Mouse (Mus musculus): Measurements from ENCODE around the gene Neurod2. TPM values are rescaled to one million over a fixed set of nuclear protein-coding genes. Genes with fewer than 3 reads are reported as not detected.

Neurod2 gene
- polyA plus RNA-seq, 1 experiment from 2014 or later, result 1.3 TPM

GRCm38 (mm10) chr11:98366290-98366689 lies 36.8 kb upstream of the Neurod2 start:
- Histone ChIP-seq H3K27me3 (no peaks in the 10 kb centered on the region), H3K4me1 (peaks cover 17% of the 10 kb centered on the region), H3K27ac (replicated peaks) (no peak overlapping the region), H3K9ac (replicated peaks) (no peak overlapping the region), H3K9me3 (no peaks in the 10 kb centered on the region), H3K36me3 (no peaks in the 10 kb centered on the region; the same call in 1 of the 2 replicates), H3K4me2 (replicated peaks) (no peak overlapping the region), H3K4me3 (no peak overlapping the region)
- WGBS, result 80% methylated on average over 10 of the region's 10 CpGs
- no peak for ATAC-seq (ENCODE audit: low FRiP score, low read depth)

- Histone ChIP-seq H3K4me1 (peaks cover 27% of the 10 kb centered on the region), H3K9ac (replicated peaks) (no peak overlapping the region), H3K27me3 (no peaks in the 10 kb centered on the region), H3K36me3 (no peaks in the 10 kb centered on the region; the same call in 1 of the 2 replicates), H3K4me3 (no peak overlapping the region), H3K4me2 (replicated peaks) (no peak overlapping the region), H3K9me3 (no peaks in the 10 kb centered on the region), H3K27ac (replicated peaks) (no peak overlapping the region)
- no peak for ATAC-seq (ENCODE audit: low FRiP score, low read depth)
- 94% methylated on average over 5 of the region's 5 CpGs for WGBS
These were observed 35.0 kb upstream of the Neurod2 start for GRCm38 (mm10) chr11:98364410-98364809.

- no peaks in the 10 kb centered on the region for H3K27me3 ChIP-seq
- H3K4me2 ChIP-seq (replicated peaks), result no peak overlapping the region
- no peak for ATAC-seq (ENCODE audit: low FRiP score, low read depth)
- no peak overlapping the region for H3K9ac ChIP-seq (replicated peaks)
- H3K36me3 ChIP-seq, result no peaks in the 10 kb centered on the region; the same call in 1 of the 2 replicates
- H3K9me3 ChIP-seq, result no peaks in the 10 kb centered on the region
- no peak overlapping the region for H3K27ac ChIP-seq (replicated peaks)
- peaks cover 33% of the 10 kb centered on the region for H3K4me1 ChIP-seq
- 86% methylated on average over 5 of the region's 5 CpGs for WGBS
- H3K4me3 ChIP-seq, result no peak overlapping the region
These were observed 34.4 kb upstream of the Neurod2 start for GRCm38 (mm10) chr11:98363817-98364216.

GRCm38 (mm10) chr11:98360866-98361521 lies 31.5 kb upstream of the Neurod2 start:
- WGBS, result 33% methylated on average over 9 of the region's 9 CpGs
- H3K9ac ChIP-seq (replicated peaks), result peak overlapping the region; percentile 31; the same call in 1 of the 2 replicates
- H3K36me3 ChIP-seq, result no peaks in the 10 kb centered on the region
- peak overlapping the region; percentile 68 for H3K27ac ChIP-seq (replicated peaks)
- H3K27me3 ChIP-seq, result peaks cover 14% of the 10 kb centered on the region
- peak overlapping the region; percentile 85 for H3K4me2 ChIP-seq (replicated peaks)
- no peak overlapping the region for H3K4me3 ChIP-seq
- peaks cover 41% of the 10 kb centered on the region for H3K4me1 ChIP-seq
- H3K9me3 ChIP-seq, result no peaks in the 10 kb centered on the region
- ATAC-seq (ENCODE audit: low FRiP score, low read depth), result no peak

DNA sequence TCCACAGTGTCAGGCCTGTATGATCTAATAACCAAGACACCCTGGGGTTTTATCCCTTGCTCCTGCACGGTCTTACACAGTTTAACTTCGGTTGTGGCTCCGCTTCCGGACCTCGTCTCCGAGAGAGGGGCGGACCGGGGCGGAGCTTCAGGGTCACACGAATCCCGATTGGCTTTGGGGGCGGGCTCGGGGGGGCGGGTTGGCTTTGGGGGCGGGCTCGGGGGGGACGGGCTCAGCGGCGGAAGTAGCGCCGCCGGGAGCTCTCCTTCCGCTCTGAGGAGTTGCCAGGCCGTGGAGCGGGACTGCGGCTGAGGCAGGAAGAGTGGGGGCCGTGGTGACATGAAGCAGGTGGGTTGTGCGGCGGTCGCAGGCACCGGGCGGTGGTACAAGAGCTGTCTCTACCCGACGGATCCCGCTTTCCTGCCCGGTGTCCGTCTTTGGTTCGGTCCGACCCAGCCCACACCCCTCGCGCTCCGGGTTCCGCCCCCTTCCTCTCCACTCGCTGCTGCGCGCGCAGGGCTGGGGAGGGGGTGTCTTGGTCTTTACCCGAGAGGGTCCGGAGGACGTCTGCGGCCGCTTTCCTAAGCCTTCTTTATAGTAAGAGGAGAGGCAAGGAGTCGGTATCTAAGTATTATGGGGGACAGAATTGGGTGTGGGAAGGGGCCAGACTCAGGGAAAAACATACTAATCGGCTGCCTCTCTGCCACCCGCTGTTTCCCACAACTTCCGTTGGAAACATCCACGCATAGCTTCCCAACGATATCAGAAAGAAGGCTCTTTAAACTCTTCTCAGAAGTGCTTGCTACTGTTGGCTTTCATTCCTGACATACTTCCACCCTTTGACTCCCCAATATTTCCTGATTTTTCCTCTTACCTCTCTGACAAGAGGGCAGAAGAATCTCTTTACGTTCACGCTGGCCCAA lies 29.0 kb upstream of the Neurod2 start, which contains the start of gene Stard3:
Stard3 (plus strand) TSS at position 208 of the 923 bp plus-strand sequence.
- Histone ChIP-seq H3K36me3 (no peaks in the 10 kb centered on the region), H3K27ac (replicated peaks) (peak within 1 kb of the TSS; percentile 81), H3K4me3 (peak within 1 kb of the TSS; percentile 67), H3K9me3 (no peaks in the 10 kb centered on the region), H3K4me1 (peaks cover 46% of the 10 kb centered on the region), H3K9ac (replicated peaks) (peak within 1 kb of the TSS; percentile 75), H3K27me3 (peaks cover 36% of the 10 kb centered on the region), H3K4me2 (replicated peaks) (peak within 1 kb of the TSS; percentile 85)
- WGBS, result under 1% methylated on average over 52 of the region's 60 CpGs
- ATAC-seq (ENCODE audit: low FRiP score, low read depth), result peak; percentile 83

GRCm38 (mm10) chr11:98357396-98358160 lies 28.1 kb upstream of the Neurod2 start:
- Histone ChIP-seq H3K4me1 (peaks cover 46% of the 10 kb centered on the region), H3K27me3 (peaks cover 44% of the 10 kb centered on the region), H3K36me3 (no peaks in the 10 kb centered on the region), H3K9me3 (no peaks in the 10 kb centered on the region), H3K27ac (replicated peaks) (peak overlapping the region; percentile 81), H3K9ac (replicated peaks) (peak overlapping the region; percentile 53), H3K4me2 (replicated peaks) (peak overlapping the region; percentile 85), H3K4me3 (peak overlapping the region; percentile 67)
- WGBS, result 9% methylated on average over 13 of the region's 13 CpGs
- no peak; the same call in 1 of the 2 replicates for ATAC-seq (ENCODE audit: low FRiP score, low read depth)

GRCm38 (mm10) chr11:98356625-98357394 lies 27.4 kb upstream of the Neurod2 start:
- peaks cover 43% of the 10 kb centered on the region for H3K4me1 ChIP-seq
- H3K36me3 ChIP-seq, result no peaks in the 10 kb centered on the region
- H3K4me2 ChIP-seq (replicated peaks), result no peak overlapping the region; the same call in 1 of the 2 replicates
- no peak for ATAC-seq (ENCODE audit: low FRiP score, low read depth)
- no peak overlapping the region for H3K9ac ChIP-seq (replicated peaks)
- H3K4me3 ChIP-seq, result no peak overlapping the region
- no peaks in the 10 kb centered on the region for H3K9me3 ChIP-seq
- WGBS, result 80% methylated on average over 7 of the region's 7 CpGs
- H3K27me3 ChIP-seq, result peaks cover 52% of the 10 kb centered on the region
- H3K27ac ChIP-seq (replicated peaks), result no peak overlapping the region

DNA sequence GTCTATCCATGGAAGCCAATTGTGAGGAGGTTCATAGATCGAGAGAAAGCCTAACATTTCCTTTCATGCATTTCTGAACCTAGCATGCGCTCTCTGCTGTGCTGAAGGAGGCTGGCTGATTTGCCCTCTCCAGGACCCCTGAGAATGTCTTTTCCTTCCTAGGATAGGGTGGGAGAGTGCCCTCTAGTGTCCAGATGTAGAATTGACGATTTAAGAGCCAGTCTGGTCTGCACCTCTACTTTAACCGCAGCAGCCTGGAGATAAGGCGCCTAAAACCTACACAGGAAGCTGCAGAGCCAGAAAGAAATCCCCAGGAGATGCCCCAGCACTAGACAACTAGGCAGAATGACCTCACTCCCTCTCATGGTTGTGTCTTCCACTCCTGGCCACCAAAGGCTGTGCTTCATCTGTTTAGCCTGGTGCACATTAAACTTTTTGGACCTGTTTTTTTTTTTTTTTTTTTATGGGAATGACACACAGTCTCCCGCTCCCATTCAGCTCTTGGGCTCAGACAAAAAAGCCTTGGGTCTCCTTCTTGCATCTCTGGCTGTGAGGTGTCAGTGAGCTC lies 26.4 kb upstream of the Neurod2 start:
- H3K4me1 ChIP-seq, result peaks cover 33% of the 10 kb centered on the region
- no peak for ATAC-seq (ENCODE audit: low FRiP score, low read depth)
- H3K4me3 ChIP-seq, result no peak overlapping the region
- no peak overlapping the region for H3K27ac ChIP-seq (replicated peaks)
- H3K9ac ChIP-seq (replicated peaks), result no peak overlapping the region
- H3K4me2 ChIP-seq (replicated peaks), result no peak overlapping the region
- WGBS, result 12% methylated on average over 6 of the region's 6 CpGs
- H3K27me3 ChIP-seq, result peaks cover 62% of the 10 kb centered on the region
- no peaks in the 10 kb centered on the region for H3K36me3 ChIP-seq
- no peaks in the 10 kb centered on the region for H3K9me3 ChIP-seq

DNA sequence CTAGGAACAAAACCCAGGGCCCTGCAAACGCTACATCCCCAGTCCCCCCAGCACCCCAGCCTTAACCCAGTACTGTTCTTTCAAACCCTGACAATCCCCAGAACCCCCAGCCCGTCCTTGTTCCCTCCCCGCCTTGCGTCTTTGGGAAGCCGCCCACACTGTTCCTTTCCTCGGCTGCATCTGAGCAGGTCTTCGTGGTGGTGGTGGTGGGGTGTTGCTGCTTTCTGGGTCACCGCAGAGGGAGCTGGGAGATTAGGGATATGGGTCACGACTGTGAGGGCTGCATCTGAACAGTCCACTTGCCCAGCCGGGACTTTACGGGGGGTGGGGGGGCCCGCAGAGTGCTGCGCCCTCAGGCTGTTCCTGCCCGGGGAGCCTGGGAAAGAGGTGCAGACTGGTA lies 25.0 kb upstream of the Neurod2 start:
- Histone ChIP-seq H3K4me2 (replicated peaks) (no peak overlapping the region), H3K27me3 (peaks cover 76% of the 10 kb centered on the region), H3K9me3 (no peaks in the 10 kb centered on the region), H3K27ac (replicated peaks) (no peak overlapping the region), H3K4me1 (peaks cover 19% of the 10 kb centered on the region), H3K36me3 (no peaks in the 10 kb centered on the region), H3K9ac (replicated peaks) (no peak overlapping the region), H3K4me3 (no peak overlapping the region)
- 64% methylated on average over 14 of the region's 14 CpGs for WGBS
- no peak for ATAC-seq (ENCODE audit: low FRiP score, low read depth)

DNA sequence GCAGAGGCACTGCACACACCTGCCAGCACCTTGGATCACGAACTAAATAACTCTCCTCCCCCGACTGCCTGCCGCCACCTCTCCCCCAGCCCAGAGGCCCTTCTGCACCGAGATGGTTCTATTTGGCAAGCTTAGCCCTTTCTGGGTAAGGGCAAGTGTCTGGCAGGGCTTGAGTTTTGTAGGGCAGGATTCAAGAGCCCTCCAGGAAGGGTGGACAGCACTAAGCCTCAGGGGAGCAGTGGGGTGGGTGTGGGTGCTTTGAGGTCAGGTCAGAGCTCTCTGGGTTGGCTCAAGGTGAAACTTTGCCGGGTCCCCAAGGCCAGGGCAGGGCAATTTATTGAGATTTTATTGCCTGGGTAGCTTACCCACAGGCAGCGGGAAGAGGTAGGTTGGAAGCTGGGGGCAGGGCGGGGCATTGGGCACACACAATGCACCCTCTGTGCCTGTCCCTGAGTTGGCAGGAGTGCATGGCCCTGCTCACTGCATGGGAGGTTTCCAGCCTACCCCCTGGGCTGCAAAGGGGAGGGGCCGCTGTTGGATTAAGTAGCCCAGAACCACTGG lies 24.3 kb upstream of the Neurod2 start:
- H3K27ac ChIP-seq (replicated peaks), result no peak overlapping the region
- no peaks in the 10 kb centered on the region for H3K9me3 ChIP-seq
- H3K4me2 ChIP-seq (replicated peaks), result no peak overlapping the region
- H3K9ac ChIP-seq (replicated peaks), result no peak overlapping the region
- H3K36me3 ChIP-seq, result no peaks in the 10 kb centered on the region
- no peak for ATAC-seq (ENCODE audit: low FRiP score, low read depth)
- 44% methylated on average over 8 of the region's 8 CpGs for WGBS
- peaks cover 16% of the 10 kb centered on the region for H3K4me1 ChIP-seq
- no peak overlapping the region for H3K4me3 ChIP-seq
- H3K27me3 ChIP-seq, result peaks cover 83% of the 10 kb centered on the region

Measured in midbrain, embryonic 12.5 days (tissue).